Mouse (Mus musculus) kidney, adult 2 months (tissue): ENCODE results near the gene Gm17455.

Experiments
- CTCF ChIP-seq: fragments of 200-500 bp; conservative IDR thresholded peaks from 2 replicates; pipeline ENCODE4 v1.5.1; 2011; ENCODE audit warnings: low read depth, mild to moderate bottlenecking, control low read depth, low read length, moderate library complexity, mixed read lengths; ENCODE audit not compliant: insufficient read depth, insufficient read length
- POLR2A ChIP-seq: fragments of 200-500 bp; IDR thresholded peaks from one replicate; pipeline ENCODE4 v1.6.1; 2011; ENCODE audit warnings: low read depth, low read length, control low read depth

DNA sequence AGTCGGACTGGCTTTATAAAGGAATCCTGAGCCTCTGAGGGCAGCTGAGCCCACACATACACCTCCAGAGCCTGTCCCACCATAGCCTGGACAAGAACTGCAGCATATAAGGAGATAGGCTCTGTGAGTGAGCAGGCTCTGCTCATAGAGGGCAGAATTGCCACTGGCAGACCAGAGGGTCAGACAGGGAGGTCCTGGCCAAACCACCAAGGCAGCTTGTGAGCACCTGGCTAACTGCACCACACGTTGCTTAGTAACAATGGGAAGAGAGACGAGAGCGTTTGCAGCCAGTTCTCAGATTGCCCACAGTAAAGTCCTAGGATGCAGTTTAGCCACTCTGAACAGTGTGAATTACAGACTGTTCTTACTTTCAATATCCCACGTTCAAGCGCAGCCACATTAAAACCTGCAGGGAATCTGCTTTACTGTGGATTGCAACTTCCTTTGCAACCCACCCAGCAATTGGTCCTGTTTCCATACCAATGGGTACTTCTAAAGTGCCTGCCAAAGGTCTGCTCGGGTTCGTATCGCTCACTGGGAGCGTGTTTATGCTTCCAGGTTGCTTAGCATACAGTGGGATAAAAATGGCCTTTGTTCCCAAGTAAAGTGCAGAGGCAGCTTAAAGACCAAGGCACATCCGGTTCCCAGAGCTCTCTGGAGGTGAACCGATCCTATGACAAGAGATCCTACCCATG, 37.8 kb upstream of the Gm17455 start:
- TF ChIP-seq CTCF (no peak), POLR2A (no peak)
